ENCODE assay signal across 21 mouse cellular contexts in genomic region chr7:121968816-121969215, GRCm38 (mm10). TPM values are rescaled to one million over a fixed set of nuclear protein-coding genes. Genes with fewer than 3 reads are reported as not detected.
DNase-seq lines count a peak whose midpoint lies in the region; TF ChIP-seq lines count a peak whose summit lies in the region.
"Had no signal": no experiment of that assay in that cellular context is flagged by ENCODE, and none has a peak within 500 bp of the region (broad histone marks: within the 10 kb centered on the region; RNA-seq: fewer than 3 reads in every experiment).

No protein-coding gene starts in this region.

- no peaks in the 10 kb centered on the region for H3K27me3 ChIP-seq in thymus, adult 2 months (ENCODE audit: control insufficient read depth, insufficient read depth, low read length)
- H3K27me3 ChIP-seq in heart, adult 2 months (ENCODE audit: control insufficient read depth, insufficient read depth, low read length) = no peaks in the 10 kb centered on the region
- H3K27me3 ChIP-seq: CH12.LX; forebrain, embryonic 15.5 days; heart, embryonic 15.5 days had no signal

- TF ChIP-seq EP300 in heart, adult 2 months (IDR thresholded peaks at IDR 0.05; ENCODE audit: insufficient read depth, low read depth, low read length) = no peak

- peak; percentile 14 for DNase-seq in T-cell, adult 2 months (ENCODE audit: low spot score)
- DNase-seq in thymus, adult 2 months = peak; percentile 23
- peak; percentile 41 for DNase-seq in thymus, postnatal 25 days
- no peak for DNase-seq in embryo, embryonic 10.5 days (ENCODE audit: low spot score)
- no peak for DNase-seq in heart, adult 2 months
- DNase-seq in adrenal gland, postnatal 25 days = no peak
- DNase-seq: adrenal gland, adult 8-10 months; cerebellum, adult 18-20 months; cerebellum, adult 9-11 months; cerebellum, postnatal 36 days; gastrocnemius, postnatal 10 days; heart, adult 18-20 months; heart, postnatal 14 days had no signal

- H3K27ac ChIP-seq in thymus, adult 2 months (ENCODE audit: control insufficient read depth, insufficient read depth, low read length) = no peak overlapping the region
- H3K27ac ChIP-seq in heart, adult 2 months = no peak overlapping the region
- H3K27ac ChIP-seq: embryonic facial prominence, embryonic 10.5 days; forebrain, embryonic 10.5 days; forebrain, embryonic 15.5 days; heart, embryonic 15.5 days; hindbrain, embryonic 10.5 days; hindbrain, embryonic 14.5 days had no signal

- peaks cover 5% of the 10 kb centered on the region; the same call in 1 of the 2 replicates for H3K4me1 ChIP-seq in thymus, adult 2 months (replicated peaks; ENCODE audit: control insufficient read depth, insufficient read depth, low read length)
- H3K4me1 ChIP-seq in heart, adult 2 months (ENCODE audit: control insufficient read depth, insufficient read depth, low read length) = no peaks in the 10 kb centered on the region
- H3K4me1 ChIP-seq: embryonic facial prominence, embryonic 10.5 days; forebrain, embryonic 10.5 days; forebrain, embryonic 15.5 days; heart, embryonic 15.5 days; hindbrain, embryonic 10.5 days had no signal

- no peak for TF ChIP-seq CTCF in thymus, adult 2 months (IDR thresholded peaks at IDR 0.05; ENCODE audit: borderline replicate concordance, control insufficient read depth, extremely low read depth, insufficient read depth, low read length, poor library complexity)
- no peak for TF ChIP-seq CTCF in heart, adult 2 months (IDR thresholded peaks at IDR 0.05)

- no peak for TF ChIP-seq POLR2A in thymus, adult 2 months (IDR thresholded peaks at IDR 0.05; ENCODE audit: control insufficient read depth, extremely low read depth, insufficient read depth, low read length, poor library complexity)
- no peak for TF ChIP-seq POLR2A in heart, adult 2 months (IDR thresholded peaks at IDR 0.05; ENCODE audit: insufficient read depth, low read depth, low read length)

- H3K79me2 ChIP-seq in heart, adult 2 months (replicated peaks; ENCODE audit: control insufficient read depth, insufficient read depth, low read length) = no peaks in the 10 kb centered on the region

- intact Hi-C loops in heart, adult 2 months (cut with DNase I) = no loop called here

- H3K36me3 ChIP-seq in thymus, adult 2 months (ENCODE audit: control insufficient read depth, insufficient read depth, low read length) = no peaks in the 10 kb centered on the region
- H3K36me3 ChIP-seq in heart, adult 2 months (ENCODE audit: control insufficient read depth, insufficient read depth, low read length) = no peaks in the 10 kb centered on the region

- H3K9ac ChIP-seq in heart, adult 2 months (ENCODE audit: low read depth, low read length) = no peak overlapping the region
- H3K9ac ChIP-seq: forebrain, embryonic 15.5 days; heart, embryonic 15.5 days; hindbrain, embryonic 14.5 days had no signal

- H3K4me3 ChIP-seq in thymus, adult 2 months (ENCODE audit: control insufficient read depth, insufficient read depth, low read length) = no peak overlapping the region
- no peak overlapping the region for H3K4me3 ChIP-seq in heart, adult 2 months
- H3K4me3 ChIP-seq: embryonic facial prominence, embryonic 10.5 days; erythroblast, embryonic 14.5 days; forebrain, embryonic 10.5 days; forebrain, embryonic 15.5 days; heart, embryonic 15.5 days; hindbrain, embryonic 10.5 days had no signal

- 71% methylated on average over 9 of the region's 9 CpGs for WGBS in thymus, adult 2 months
- WGBS in heart, adult 2 months = 78% methylated on average over 9 of the region's 9 CpGs

RNA-seq across cellular contexts. Expression of gene Cog7, which starts 12.7 kb away (rescaled TPM):
- polyA plus RNA-seq in thymus, adult 2 months (2012; rRNA removed) = 14.1 and 15.2 TPM in 2 replicates
- total RNA-seq in heart, adult 2 months (2021) = 10 to 100 TPM; 17.0 to 19.5 TPM
- 16.7 and 20.0 TPM in 2 replicates for polyA plus RNA-seq in heart, adult 2 months (2012; rRNA removed)
- 23.1 and 31.7 TPM in 2 replicates for total RNA-seq in adrenal gland, postnatal 25 days (2021)

RNA-seq across cellular contexts. Expression of gene Gga2, which starts 52.2 kb away (rescaled TPM):
- polyA plus RNA-seq in thymus, adult 2 months (2012; rRNA removed) = 35.4 and 51.1 TPM in 2 replicates
- total RNA-seq in heart, adult 2 months (2021) = 10 to 100 TPM; 25.3 to 28.5 TPM
- 25.7 and 30.1 TPM in 2 replicates for polyA plus RNA-seq in heart, adult 2 months (2012; rRNA removed)
- 16.6 and 17.6 TPM in 2 replicates for total RNA-seq in adrenal gland, postnatal 25 days (2021)

Comparison
In these comparisons a context has a peak if more than half of its experiments do, and no peak if none do; other contexts are left out.
1. DNase-seq: peak in T-cell, adult 2 months (single experiment), thymus, adult 2 months (single experiment) and thymus, postnatal 25 days (single experiment); none in embryo, embryonic 10.5 days (single experiment), heart, adult 2 months (0 of 2) and adrenal gland, postnatal 25 days (single experiment).